Mouse (Mus musculus) Patski (cell line): Measurements from ENCODE around the gene Bmpr1b. TPM values are rescaled to one million over a fixed set of nuclear protein-coding genes. Genes with fewer than 3 reads are reported as not detected.

Experiments
- ATAC-seq: fragments of 100-300 bp; one replicate; pipeline ENCODE4 v1.8.0; 2021
- CTCF ChIA-PET: fragments of 350-600 bp; sonication (Branson Sonifier 250); formaldehyde crosslinking; loops from one replicate; lab custom pipeline; 2022; ENCODE audit warnings: inconsistent platforms; lab: Charles Lee
- POLR2A ChIA-PET: fragments of 350-600 bp; sonication (Branson Sonifier 250); formaldehyde crosslinking; loops from one replicate; lab custom pipeline; 2022; ENCODE audit warnings: antibody characterized with exemption, inconsistent platforms; lab: Charles Lee
- DNase-seq: peaks from one replicate; pipeline ENCODE4 v3.0.0-alpha.2; 2011; ENCODE audit warnings: low read depth, low spot score
- H3K27me3 ChIP-seq: fragments of 371-371 bp; one replicate; pipeline ENCODE4 v1.5.1; 2021
- CTCF ChIP-seq: fragments of 100-300 bp; IDR thresholded peaks from one replicate; pipeline ENCODE4 v1.5.1; 2021
- in situ Hi-C: fragments of 300-500 bp; cut with MboI; formaldehyde crosslinking; loops from 3 replicates; pipeline ENCODE4 v1.11.1; 2018; ENCODE audit warnings: low pct_unique_long_range_greater_than_20kb, mixed read lengths
- polyA plus RNA-seq: library from polyadenylated mRNA; unstranded; gene quantifications from one replicate; pipeline ENCODE4 v1.2.3, GENCODE M21; 2021

The Bmpr1b gene
- polyA plus RNA-seq, 1 experiment from 2014 or later = not detected

GRCm38 (mm10) chr3:142168251-142168862 is 868 bp downstream of the Bmpr1b start:
- ChIA-PET CTCF (interaction anchor here (0.6 to 1.3 kb wide), 2 partner anchors 8 to 9 kb away, joined by 3 to 4 read pairs; no protein-coding TSS in a partner anchor), POLR2A (no interaction called here)
- in situ Hi-C loops = no loop called here
- no peak for ATAC-seq
- peaks cover 16% of the 10 kb centered on the region for H3K27me3 ChIP-seq
- TF ChIP-seq CTCF = no peak
- DNase-seq = no peak

- ChIA-PET CTCF (interaction anchor here (0.6 to 1.4 kb wide), 3 partner anchors 13 to 23 kb away, joined by 3 read pairs; no protein-coding TSS in a partner anchor), POLR2A (no interaction called here)
- ATAC-seq (no peak), DNase-seq (no peak)
- in situ Hi-C loops = no loop called here
- peaks cover 27% of the 10 kb centered on the region for H3K27me3 ChIP-seq
- no peak for TF ChIP-seq CTCF
Measured at GRCm38 (mm10) chr3:142164981-142165380, 4.2 kb downstream of the Bmpr1b start.

- in situ Hi-C loops = no loop called here
- no peak for DNase-seq
- peaks cover 25% of the 10 kb centered on the region for H3K27me3 ChIP-seq
- ATAC-seq = no peak
- POLR2A ChIA-PET = no interaction called here
- CTCF ChIA-PET = no interaction called here
- TF ChIP-seq CTCF = no peak
Measured at GRCm38 (mm10) chr3:142163896-142164295, 5.3 kb downstream of the Bmpr1b start.

GRCm38 (mm10) chr3:142161405-142161804 is 7.8 kb downstream of the Bmpr1b start:
- no peak for DNase-seq

GRCm38 (mm10) chr3:142151980-142152379 is 17.2 kb downstream of the Bmpr1b start:
- ATAC-seq = no peak
- in situ Hi-C loops = no loop called here
- TF ChIP-seq CTCF = no peak
- CTCF ChIA-PET = interaction anchor here (1.0 kb wide), 1 partner anchor 108 kb away, joined by 3 read pairs; no protein-coding TSS in a partner anchor
- DNase-seq = no peak
- peaks cover 40% of the 10 kb centered on the region for H3K27me3 ChIP-seq
- POLR2A ChIA-PET = no interaction called here

More at GRCm38 (mm10) chr3:142161405-142161804, 7.8 kb downstream of the Bmpr1b start:
- peaks cover 21% of the 10 kb centered on the region for H3K27me3 ChIP-seq
- TF ChIP-seq CTCF = no peak
- in situ Hi-C loops = no loop called here
- ChIA-PET POLR2A (no interaction called here), CTCF (no interaction called here)
- ATAC-seq = no peak

GRCm38 (mm10) chr3:142138796-142139195 is 30.4 kb downstream of the Bmpr1b start:
- no peak for ATAC-seq
- CTCF ChIA-PET = interaction anchor here (1.2 to 1.8 kb wide), 3 partner anchors 9 to 14 kb away, joined by 3 to 4 read pairs (median 4); no protein-coding TSS in a partner anchor
- DNase-seq = no peak
- POLR2A ChIA-PET = interaction anchor here (0.7 kb wide), 1 partner anchor 122 kb away, joined by 4 read pairs; no protein-coding TSS in a partner anchor
- in situ Hi-C loops = no loop called here
- no peak for TF ChIP-seq CTCF
- H3K27me3 ChIP-seq = peaks cover 4% of the 10 kb centered on the region

- ATAC-seq (no peak), DNase-seq (no peak)
- TF ChIP-seq CTCF = no peak
- no peaks in the 10 kb centered on the region for H3K27me3 ChIP-seq
- CTCF ChIA-PET = interaction anchor here (0.7 kb wide), 1 partner anchor 12 kb away, joined by 3 read pairs; no protein-coding TSS in a partner anchor
- in situ Hi-C loops = no loop called here
- POLR2A ChIA-PET = no interaction called here
Measured at GRCm38 (mm10) chr3:142126379-142126778, 42.8 kb downstream of the Bmpr1b start.

- ChIA-PET CTCF (interaction anchor here (1.2 kb wide), 1 partner anchor 13 kb away, joined by 4 read pairs; no protein-coding TSS in a partner anchor), POLR2A (no interaction called here)
- no peak for ATAC-seq
- in situ Hi-C loops = no loop called here
- H3K27me3 ChIP-seq = no peaks in the 10 kb centered on the region
- no peak for TF ChIP-seq CTCF
- DNase-seq = no peak
Measured at GRCm38 (mm10) chr3:142125556-142125955, 43.7 kb downstream of the Bmpr1b start.

GRCm38 (mm10) chr3:142124255-142124654 is 45.0 kb downstream of the Bmpr1b start:
- in situ Hi-C loops = no loop called here
- ATAC-seq = no peak
- no peak for TF ChIP-seq CTCF
- ChIA-PET CTCF (interaction anchor here (1.0 to 1.8 kb wide), 2 partner anchors 12 to 64 kb away, joined by 3 to 5 read pairs; no protein-coding TSS in a partner anchor), POLR2A (no interaction called here)
- DNase-seq = no peak
- H3K27me3 ChIP-seq = no peaks in the 10 kb centered on the region

- in situ Hi-C loops = no loop called here
- no peaks in the 10 kb centered on the region for H3K27me3 ChIP-seq
- ATAC-seq (no peak), DNase-seq (no peak)
- POLR2A ChIA-PET = no interaction called here
- CTCF ChIA-PET = interaction anchor here (1.2 kb wide), 1 partner anchor 21 kb away, joined by 3 read pairs; no protein-coding TSS in a partner anchor
- no peak for TF ChIP-seq CTCF
Measured at GRCm38 (mm10) chr3:142122376-142122775, 46.8 kb downstream of the Bmpr1b start.

- no peak for ATAC-seq
- DNase-seq = no peak
- POLR2A ChIA-PET = no interaction called here
- no peaks in the 10 kb centered on the region for H3K27me3 ChIP-seq
- CTCF ChIA-PET = interaction anchor here (1.4 kb wide), 1 partner anchor 9 kb away, joined by 3 read pairs; no protein-coding TSS in a partner anchor
- in situ Hi-C loops = no loop called here
- TF ChIP-seq CTCF = no peak
Measured at GRCm38 (mm10) chr3:142120795-142121194, 48.4 kb downstream of the Bmpr1b start.
